Mouse (Mus musculus) kidney, postnatal 0 days (tissue): Measurements from ENCODE around the gene Ambp. TPM values are rescaled to one million over a fixed set of nuclear protein-coding genes. Genes with fewer than 3 reads are reported as not detected.
A peak's percentile ranks its signal among the peaks of the same experiment; 100 is the strongest.

ENCODE experiments used
- ATAC-seq: fragments of 200-750 bp; cut with Nextera tagmentation; replicated peaks from 2 replicates; pipeline ENCODE4 v1.8.0; 2017; ENCODE audit warnings: low read depth, moderate number of reproducible peaks, moderate TSS enrichment, moderate library complexity; ENCODE audit not compliant: low FRiP score
- DNase-seq: peaks from one replicate; pipeline ENCODE4 v3.0.0-alpha.2; 2016; ENCODE audit warnings: low spot score
- H3K27ac ChIP-seq: fragments of 300-500 bp; sonication (generic); 2 replicates; pipeline ENCODE4 v1.5.1; 2014; ENCODE audit warnings: mild to moderate bottlenecking
- H3K27me3 ChIP-seq: fragments of 300-500 bp; sonication (generic); 2 replicates; pipeline ENCODE4 v1.6.1; 2014; ENCODE audit warnings: low read length, mixed read lengths; ENCODE audit not compliant: insufficient read depth
- H3K36me3 ChIP-seq: fragments of 300-500 bp; sonication (generic); 2 replicates; pipeline ENCODE4 v1.6.1; 2014; ENCODE audit warnings: low read length, mixed read lengths; ENCODE audit not compliant: insufficient read depth
- H3K4me1 ChIP-seq: fragments of 300-500 bp; sonication (generic); replicated peaks from 2 replicates; pipeline ENCODE4 v1.6.1; 2014; ENCODE audit warnings: antibody characterized with exemption, low read length, mixed read lengths; ENCODE audit not compliant: insufficient read depth
- H3K4me2 ChIP-seq: fragments of 300-500 bp; sonication (generic); 2 replicates; pipeline ENCODE4 v1.6.1; 2014; ENCODE audit warnings: mild to moderate bottlenecking, low read length, moderate library complexity, mixed read lengths
- H3K4me3 ChIP-seq: fragments of 300-500 bp; sonication (generic); replicated peaks from 2 replicates; pipeline ENCODE4 v1.5.1; 2014; ENCODE audit warnings: low read depth, low read length
- H3K9ac ChIP-seq: fragments of 300-500 bp; sonication (generic); 2 replicates; pipeline ENCODE4 v1.6.1; 2014; ENCODE audit warnings: low read depth, low read length
- H3K9me3 ChIP-seq: fragments of 300-500 bp; sonication (generic); replicated peaks from 2 replicates; pipeline ENCODE4 v1.6.1; 2016; ENCODE audit warnings: low read length, inconsistent platforms, mixed read lengths
- CTCF ChIP-seq: IDR thresholded peaks from 2 replicates; pipeline ENCODE4 v1.5.1; 2016; ENCODE audit warnings: antibody characterized with exemption, low read depth, mild to moderate bottlenecking, moderate library complexity
- WGBS: fragments of 180-500 bp; shearing (Covaris S2); extraction: QIAGEN DNeasy Blood & Tissue Kit; methylation state at CpG from one replicate; pipeline ENCODE4 v1.1.7; 2014; 5-methylcytosine and 5-hydroxymethylcytosine counted together
- polyA plus RNA-seq: library from polyadenylated mRNA; unstranded; fragments of >200 nt; fragmentation: Nextera tagmentation; extraction: Ambion mirVana; gene quantifications from 2 replicates; pipeline ENCODE4 v1.2.1, GENCODE M21; 2015

Ambp gene
- polyA plus RNA-seq, 1 experiment from 2014 or later = 2.3 TPM

DNA sequence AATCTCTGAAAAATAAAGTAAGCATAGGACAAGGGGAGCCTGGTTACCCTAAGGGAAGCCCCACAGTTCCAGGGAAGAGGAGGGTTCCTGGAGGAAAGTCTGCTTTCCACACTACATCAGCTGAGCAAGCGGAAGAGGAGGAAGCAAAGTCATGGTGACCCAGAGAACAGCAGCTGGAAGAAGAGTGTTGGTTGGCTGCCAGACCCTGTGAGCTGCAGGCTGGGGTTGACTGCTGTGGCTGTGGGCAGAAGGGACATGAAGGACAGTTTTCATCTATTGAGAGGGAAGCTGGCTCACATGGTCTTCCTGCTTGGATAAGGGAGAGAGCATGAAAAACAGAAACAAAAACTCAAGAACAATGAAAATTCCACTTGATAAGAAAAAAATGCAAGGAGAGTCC, 57.0 kb downstream of the Ambp start:
- Histone ChIP-seq H3K4me2 (no peak overlapping the region), H3K4me3 (no peak overlapping the region), H3K36me3 (peaks cover 24% of the 10 kb centered on the region; the same call in 1 of the 2 replicates), H3K9ac (no peak overlapping the region), H3K4me1 (no peaks in the 10 kb centered on the region), H3K27ac (no peak overlapping the region), H3K27me3 (no peaks in the 10 kb centered on the region), H3K9me3 (no peaks in the 10 kb centered on the region)
- no peak for TF ChIP-seq CTCF
- WGBS = 58% methylated on average over 1 of the region's 1 CpGs
- DNase-seq (peak; percentile 57), ATAC-seq (no peak)

Other genes starting within 250 kb of the Ambp start
- 26.6 and 27.6 TPM in 2 replicates for gene Zfp618, start 189.2 kb downstream of the Ambp start, polyA plus RNA-seq
- gene Kif12, start 17.3 kb upstream of the Ambp start, polyA plus RNA-seq = 98.4 and 108 TPM in 2 replicates
- gene Col27a1, start 59.2 kb upstream of the Ambp start, polyA plus RNA-seq = 5.7 and 6.4 TPM in 2 replicates
- not detected in 2 replicates for gene Orm1, start 189.8 kb upstream of the Ambp start, polyA plus RNA-seq
- not detected in 2 replicates for gene Orm3, start 201.4 kb upstream of the Ambp start, polyA plus RNA-seq
- gene Orm2, start 207.7 kb upstream of the Ambp start, polyA plus RNA-seq = not detected in 2 replicates
- 2.9 and 3.3 TPM in 2 replicates for gene Akna, start 248.6 kb upstream of the Ambp start, polyA plus RNA-seq